ENCODE assay signal across 11 mouse cellular contexts in the genomic region with DNA sequence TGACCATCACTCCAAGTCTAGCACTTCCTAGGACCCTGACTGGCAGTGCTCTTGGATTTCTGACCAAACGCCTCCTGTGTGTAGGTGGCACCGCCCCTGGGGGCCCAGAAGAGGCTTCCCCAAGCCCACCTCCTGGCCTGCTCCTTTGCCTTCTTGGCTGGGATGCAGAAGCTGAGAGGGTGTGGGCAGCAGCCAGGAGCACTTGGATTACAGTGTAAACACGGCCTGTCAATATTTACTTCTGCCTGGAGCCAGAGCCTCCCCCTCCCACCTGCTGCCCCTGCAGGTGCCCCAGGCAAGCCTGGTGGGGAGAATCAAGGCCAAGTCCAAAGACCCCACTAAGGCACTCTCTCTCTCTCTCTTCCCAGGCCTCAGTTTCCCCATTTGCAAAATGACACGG. TPM values are rescaled to one million over a fixed set of nuclear protein-coding genes. Genes with fewer than 3 reads are reported as not detected.
DNase-seq lines count a peak whose midpoint lies in the region; ATAC-seq lines count a peak whose summit lies in the region.
"Had no signal": no experiment of that assay in that cellular context is flagged by ENCODE, and none has a peak within 500 bp of the region (broad histone marks: within the 10 kb centered on the region; RNA-seq: fewer than 3 reads in every experiment).

No protein-coding gene starts in this region.

- H3K36me3 ChIP-seq in intestine, embryonic 16.5 days (ENCODE audit: control insufficient read depth, insufficient read depth, low read length) = no peaks in the 10 kb centered on the region
- 0 out of 2 replicates have a peak, but pooled peaks cover 3% of the 10 kb centered on the region for H3K36me3 ChIP-seq in limb, embryonic 10.5 days

- H3K27ac ChIP-seq in intestine, embryonic 16.5 days (ENCODE audit: low read length) = peak overlapping the region; percentile 53
- peak overlapping the region; percentile 37; the same call in 1 of the 2 replicates for H3K27ac ChIP-seq in limb, embryonic 10.5 days

- no peak overlapping the region for H3K4me3 ChIP-seq in intestine, embryonic 16.5 days (ENCODE audit: low read length)
- H3K4me3 ChIP-seq in limb, embryonic 10.5 days = no peak overlapping the region
- H3K4me3 ChIP-seq: erythroblast, embryonic 14.5 days had no signal

- DNase-seq in kidney, adult 11 months = peak; percentile 77
- no peak for DNase-seq in kidney, adult 18-20 months
- no peak for DNase-seq in limb, embryonic 10.5 days (ENCODE audit: low spot score)
- DNase-seq in lung, postnatal 36 days = peak; percentile 90
- no peak for DNase-seq in left cerebral cortex, postnatal 25 days (ENCODE audit: low spot score in 2 of 2)
- DNase-seq in thymus, postnatal 10 days (ENCODE audit: low spot score in 2 of 2) = no peak
- no peak for DNase-seq in layer of hippocampus, postnatal 10 days (ENCODE audit: low spot score in 2 of 2)
- DNase-seq: right cerebral cortex, adult 18-20 months; thymus, adult 2 months had no signal

- ATAC-seq in intestine, embryonic 16.5 days = peak; percentile 21; the same call in 1 of the 2 replicates

- WGBS in intestine, embryonic 16.5 days = 31% methylated on average over 4 of the region's 4 CpGs
- 73% methylated on average over 4 of the region's 4 CpGs for WGBS in limb, embryonic 10.5 days

- H3K9me3 ChIP-seq in intestine, embryonic 16.5 days (ENCODE audit: control insufficient read depth, low read length) = no peaks in the 10 kb centered on the region
- H3K9me3 ChIP-seq in limb, embryonic 10.5 days (replicated peaks) = no peaks in the 10 kb centered on the region

- intact Hi-C loops in left cerebral cortex, postnatal 25 days (cut with DNase I) = no loop called here

- no peaks in the 10 kb centered on the region for H3K27me3 ChIP-seq in intestine, embryonic 16.5 days (replicated peaks; ENCODE audit: control insufficient read depth, insufficient read depth, low read length)
- no peaks in the 10 kb centered on the region for H3K27me3 ChIP-seq in limb, embryonic 10.5 days (ENCODE audit: low read depth, poor library complexity, severe bottlenecking)

- peaks cover 76% of the 10 kb centered on the region for H3K4me1 ChIP-seq in intestine, embryonic 16.5 days (ENCODE audit: control insufficient read depth, insufficient read depth, low read length)
- peaks cover 81% of the 10 kb centered on the region for H3K4me1 ChIP-seq in limb, embryonic 10.5 days

- H3K9ac ChIP-seq in intestine, embryonic 16.5 days (ENCODE audit: low read depth, low read length) = peak overlapping the region; percentile 35; the same call in 1 of the 2 replicates

- peak overlapping the region; percentile 5; the same call in 1 of the 2 replicates for H3K4me2 ChIP-seq in intestine, embryonic 16.5 days (ENCODE audit: low read depth, low read length)

RNA-seq across cellular contexts. Expression of gene Ece1, which starts 5.2 kb away (rescaled TPM):
- 56.0 and 63.0 TPM in 2 replicates for polyA plus RNA-seq in intestine, embryonic 16.5 days (2015; fragmentation: Nextera tagmentation; extraction: Ambion mirVana)
- polyA plus RNA-seq in limb, embryonic 10.5 days (2016; fragmentation: Nextera tagmentation; extraction: Ambion mirVana) = 41.1 and 41.4 TPM in 2 replicates
- 10 to 100 TPM; 70.5 to 72.2 TPM for total RNA-seq in left cerebral cortex, postnatal 25 days (2021)
- total RNA-seq in layer of hippocampus, postnatal 10 days (2021) = 10 to 100 TPM; 55.7 to 67.8 TPM

Comparison
In these comparisons a context has a peak if more than half of its experiments do, and no peak if none do; other contexts are left out.
1. DNase-seq: peak in kidney, adult 11 months (single experiment) and lung, postnatal 36 days (single experiment); none in kidney, adult 18-20 months (single experiment), limb, embryonic 10.5 days (single experiment), left cerebral cortex, postnatal 25 days (0 of 2), thymus, postnatal 10 days (0 of 2) and layer of hippocampus, postnatal 10 days (0 of 2).